Mouse (Mus musculus) heart, embryonic 11.5 days (tissue): ENCODE measurements around the gene Inka1. TPM values are rescaled to one million over a fixed set of nuclear protein-coding genes. Genes with fewer than 3 reads are reported as not detected.

Source experiments
- ATAC-seq: fragments of 200-750 bp; cut with Nextera tagmentation; replicated peaks from 2 replicates; pipeline ENCODE4 v1.8.0; 2017; ENCODE audit warnings: moderate library complexity; ENCODE audit not compliant: insufficient number of reproducible peaks, low FRiP score, low TSS enrichment
- H3K27ac ChIP-seq: fragments of 300-500 bp; sonication (generic); 2 replicates; pipeline ENCODE4 v1.5.1; 2014; ENCODE audit warnings: mild to moderate bottlenecking, low read depth, low read length
- H3K27me3 ChIP-seq: fragments of 300-500 bp; sonication (generic); 2 replicates; pipeline ENCODE4 v1.6.1; 2014; ENCODE audit warnings: mild to moderate bottlenecking, low read length, mixed read lengths; ENCODE audit not compliant: control insufficient read depth, insufficient read depth
- H3K36me3 ChIP-seq: fragments of 300-500 bp; sonication (generic); 2 replicates; pipeline ENCODE4 v1.6.1; 2014; ENCODE audit warnings: mild to moderate bottlenecking, low read length, moderate library complexity, mixed read lengths; ENCODE audit not compliant: control insufficient read depth, insufficient read depth
- H3K4me1 ChIP-seq: fragments of 300-500 bp; sonication (generic); 2 replicates; pipeline ENCODE4 v1.6.1; 2014; ENCODE audit warnings: low read length; ENCODE audit not compliant: control insufficient read depth, insufficient read depth
- H3K4me2 ChIP-seq: fragments of 300-500 bp; sonication (generic); 2 replicates; pipeline ENCODE4 v1.6.1; 2014; ENCODE audit warnings: mild to moderate bottlenecking, moderate library complexity
- H3K4me3 ChIP-seq: fragments of 300-500 bp; sonication (generic); 2 replicates; pipeline ENCODE4 v1.5.1; 2014; ENCODE audit warnings: low read depth, low read length
- H3K9ac ChIP-seq: fragments of 300-500 bp; sonication (generic); 2 replicates; pipeline ENCODE4 v1.6.1; 2014; ENCODE audit warnings: mild to moderate bottlenecking, low read depth, low read length, moderate library complexity
- H3K9me3 ChIP-seq: fragments of 300-500 bp; sonication (generic); replicated peaks from 2 replicates; pipeline ENCODE4 v1.6.1; 2016; ENCODE audit warnings: low read length; ENCODE audit not compliant: control insufficient read depth
- WGBS: fragments of 180-500 bp; shearing (Covaris S2); extraction: QIAGEN DNeasy Blood & Tissue Kit; methylation state at CpG from one replicate; pipeline ENCODE4 v1.1.7; 2014; ENCODE audit not compliant: insufficient replicate concordance; 5-methylcytosine and 5-hydroxymethylcytosine counted together
- polyA plus RNA-seq: library from polyadenylated mRNA; unstranded; fragments of >200 nt; fragmentation: Nextera tagmentation; extraction: Ambion mirVana; gene quantifications from 2 replicates; pipeline ENCODE4 v1.2.1, GENCODE M21; 2014

The Inka1 gene
- polyA plus RNA-seq, 1 experiment from 2014 or later = 66.6 TPM

DNA sequence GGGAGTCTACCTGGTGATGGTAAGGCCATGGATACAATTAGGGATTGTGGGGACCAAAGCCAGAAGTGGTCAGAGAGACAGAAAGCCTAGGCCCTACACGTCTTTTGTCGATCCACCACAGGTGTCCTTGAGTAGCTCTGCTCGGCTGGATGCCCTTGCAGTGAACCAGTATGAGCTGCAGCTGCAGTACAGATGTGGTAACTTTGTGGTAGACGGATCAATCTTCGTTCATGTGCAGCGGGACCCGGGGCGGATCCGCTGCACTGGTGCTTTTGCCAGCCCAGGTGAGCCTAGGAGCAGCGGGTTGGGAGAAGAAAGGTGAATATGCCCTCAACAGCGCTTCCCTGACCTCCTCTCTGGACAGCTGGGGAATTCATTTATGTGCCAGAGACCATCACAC is 7.3 kb upstream of the Inka1 start:
- Histone ChIP-seq H3K27me3 (no peaks in the 10 kb centered on the region), H3K27ac (no peak overlapping the region), H3K36me3 (no peaks in the 10 kb centered on the region), H3K4me1 (peaks cover 6% of the 10 kb centered on the region), H3K4me2 (no peak overlapping the region), H3K9ac (no peak overlapping the region), H3K4me3 (no peak overlapping the region), H3K9me3 (no peaks in the 10 kb centered on the region)
- WGBS = 84% methylated on average over 11 of the region's 11 CpGs
- ATAC-seq = no peak

DNA sequence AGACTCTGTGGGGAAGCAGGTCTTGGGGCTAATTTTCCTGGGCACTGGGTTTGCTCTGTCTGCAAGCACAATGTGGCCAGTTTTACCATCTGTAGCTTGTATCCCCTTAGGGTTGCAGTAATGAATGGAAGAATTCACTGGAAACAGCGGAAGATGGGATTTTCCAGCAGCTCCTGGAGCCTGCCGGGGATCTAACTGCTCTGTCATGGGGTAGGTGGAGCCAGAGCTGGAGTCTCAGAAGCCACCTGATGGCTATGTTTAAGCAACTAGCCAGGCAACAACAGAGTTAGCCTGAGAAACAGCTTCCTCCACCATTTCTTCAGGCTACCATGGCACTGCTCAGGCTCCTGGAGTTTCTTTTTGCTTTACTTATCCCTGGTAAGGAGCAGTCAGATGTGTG is 6.5 kb upstream of the Inka1 start, which contains the start of gene Cdhr4:
Gene Cdhr4, plus strand, starts transcription at position 301 of the 400 bp plus-strand sequence.
- H3K9me3 ChIP-seq = no peaks in the 10 kb centered on the region
- ATAC-seq = no peak
- no peak within 1 kb of the TSS for H3K9ac ChIP-seq
- WGBS = 54% methylated on average over 2 of the region's 2 CpGs
- H3K27ac ChIP-seq = no peak within 1 kb of the TSS
- H3K4me2 ChIP-seq = no peak within 1 kb of the TSS
- H3K36me3 ChIP-seq = no peaks in the 10 kb centered on the region
- H3K4me1 ChIP-seq = peaks cover 6% of the 10 kb centered on the region
- no peaks in the 10 kb centered on the region for H3K27me3 ChIP-seq
- H3K4me3 ChIP-seq = no peak within 1 kb of the TSS

DNA sequence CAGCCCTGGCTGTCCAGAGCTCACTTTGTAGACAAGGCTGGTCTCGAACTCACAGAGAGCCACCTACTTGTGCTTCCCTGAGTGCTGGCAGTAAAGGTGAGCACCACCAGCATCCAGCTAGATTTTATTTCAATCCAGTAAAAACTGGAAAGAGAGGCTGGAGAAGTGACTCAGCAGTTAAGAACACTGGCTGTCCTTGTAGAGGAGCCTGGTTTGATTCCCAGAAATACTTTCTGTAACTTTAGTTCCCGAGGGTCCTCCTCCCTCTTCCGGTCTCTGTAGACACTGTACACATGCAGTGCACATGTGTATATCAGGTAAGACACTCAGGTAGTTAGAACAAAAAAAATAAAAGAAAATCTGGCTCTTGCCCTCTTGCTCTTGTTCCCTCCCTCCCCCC is 2.3 kb upstream of the Inka1 start:
- no peaks in the 10 kb centered on the region for H3K36me3 ChIP-seq
- no peaks in the 10 kb centered on the region for H3K27me3 ChIP-seq
- no peak for ATAC-seq
- no peak overlapping the region for H3K27ac ChIP-seq
- H3K4me2 ChIP-seq = no peak overlapping the region
- WGBS = 67% methylated on average over 3 of the region's 3 CpGs
- H3K9me3 ChIP-seq = no peaks in the 10 kb centered on the region
- H3K4me1 ChIP-seq = peaks cover 27% of the 10 kb centered on the region
- H3K9ac ChIP-seq = no peak overlapping the region
- H3K4me3 ChIP-seq = no peak overlapping the region

DNA sequence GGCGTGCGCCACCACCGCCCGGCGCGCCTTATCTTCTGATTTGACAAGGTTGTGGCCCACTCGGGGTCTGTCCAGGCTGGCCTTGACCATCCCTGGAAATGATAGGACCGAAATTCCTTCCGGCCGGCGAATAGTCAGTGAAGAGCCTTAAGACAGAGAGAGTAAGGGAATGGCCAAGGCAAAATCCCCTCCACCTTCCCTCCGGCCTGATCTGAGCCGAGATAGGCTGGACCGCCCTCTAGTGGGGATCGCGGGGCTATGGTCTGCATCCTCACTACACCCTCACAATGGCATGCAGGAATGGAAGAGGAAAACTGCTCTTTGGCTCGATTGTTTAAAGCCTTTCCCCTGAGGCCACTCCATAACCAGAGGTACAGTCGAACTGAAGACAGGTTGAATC is 697 bp upstream of the Inka1 start:
- H3K27me3 ChIP-seq = no peaks in the 10 kb centered on the region
- 0 out of 2 replicates have a peak, but pooled peaks have one; percentile 3 for ATAC-seq
- H3K27ac ChIP-seq = peak overlapping the region; percentile 100; the same call in 1 of the 2 replicates
- no peaks in the 10 kb centered on the region for H3K9me3 ChIP-seq
- 4% methylated on average over 18 of the region's 18 CpGs for WGBS
- no peaks in the 10 kb centered on the region for H3K36me3 ChIP-seq
- peak overlapping the region; percentile 59 for H3K4me3 ChIP-seq
- peaks cover 43% of the 10 kb centered on the region for H3K4me1 ChIP-seq
- H3K9ac ChIP-seq = no peak overlapping the region
- peak overlapping the region; percentile 67 for H3K4me2 ChIP-seq

DNA sequence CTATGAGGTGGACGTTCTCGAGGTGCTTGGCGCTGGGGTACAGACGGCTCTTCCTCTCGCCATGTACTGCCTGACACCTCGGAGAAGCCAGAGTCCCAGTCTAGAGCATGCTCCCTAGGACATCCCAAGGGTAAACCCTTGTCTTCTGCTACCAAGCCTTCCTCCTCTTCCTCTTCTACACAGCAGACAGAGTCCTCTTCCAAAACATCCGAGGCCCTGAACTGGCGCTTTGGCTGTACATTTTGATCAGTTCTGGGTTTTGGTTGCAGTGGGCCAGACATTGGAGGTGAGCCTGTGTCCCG is 974 bp downstream of the Inka1 start:
- H3K27me3 ChIP-seq = no peaks in the 10 kb centered on the region
- peaks cover 60% of the 10 kb centered on the region for H3K4me1 ChIP-seq
- no peaks in the 10 kb centered on the region for H3K9me3 ChIP-seq
- H3K4me2 ChIP-seq = peak overlapping the region; percentile 67
- WGBS = 40% methylated on average over 9 of the region's 9 CpGs
- peak overlapping the region; percentile 100 for H3K27ac ChIP-seq
- H3K36me3 ChIP-seq = peaks cover 4% of the 10 kb centered on the region; the same call in 1 of the 2 replicates
- no peak for ATAC-seq
- peak overlapping the region; percentile 86 for H3K9ac ChIP-seq
- H3K4me3 ChIP-seq = peak overlapping the region; percentile 59

DNA sequence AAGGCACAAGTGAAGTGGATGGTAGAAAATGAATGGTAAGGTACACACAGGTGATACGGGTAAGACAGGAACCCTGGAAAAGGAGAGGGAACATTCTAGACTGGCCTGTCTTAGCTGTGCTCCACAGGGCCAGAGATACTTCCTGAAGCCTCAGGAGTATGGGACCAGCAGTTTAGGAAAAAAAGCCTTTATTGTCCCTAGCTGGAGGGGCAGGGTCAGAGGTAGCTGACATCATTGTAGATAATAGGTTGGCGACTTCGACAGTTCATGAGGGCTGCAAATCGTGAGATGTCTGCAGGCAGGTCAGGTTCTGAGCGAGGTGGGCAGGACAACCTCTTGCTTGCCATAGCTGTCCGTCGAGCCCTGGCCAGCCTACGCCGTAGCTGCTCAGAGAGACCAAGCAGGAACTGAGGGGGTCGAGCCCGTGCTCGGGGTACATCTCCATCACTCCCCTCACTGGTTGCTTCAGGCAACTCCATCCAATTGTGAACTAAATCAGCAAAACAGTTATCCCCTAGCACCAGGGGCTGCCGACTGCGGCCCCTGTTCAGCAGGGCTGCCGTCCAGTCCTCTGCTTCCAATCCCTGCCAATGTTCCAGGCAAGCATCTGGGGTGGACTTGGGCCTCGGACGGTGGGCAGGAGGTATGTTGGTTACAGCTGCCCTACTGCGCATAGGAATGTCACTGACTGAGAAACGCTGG is 1.5 kb downstream of the Inka1 start:
- 45% methylated on average over 19 of the region's 19 CpGs for WGBS
- H3K4me3 ChIP-seq = peak overlapping the region; percentile 59
- no peak for ATAC-seq

DNA sequence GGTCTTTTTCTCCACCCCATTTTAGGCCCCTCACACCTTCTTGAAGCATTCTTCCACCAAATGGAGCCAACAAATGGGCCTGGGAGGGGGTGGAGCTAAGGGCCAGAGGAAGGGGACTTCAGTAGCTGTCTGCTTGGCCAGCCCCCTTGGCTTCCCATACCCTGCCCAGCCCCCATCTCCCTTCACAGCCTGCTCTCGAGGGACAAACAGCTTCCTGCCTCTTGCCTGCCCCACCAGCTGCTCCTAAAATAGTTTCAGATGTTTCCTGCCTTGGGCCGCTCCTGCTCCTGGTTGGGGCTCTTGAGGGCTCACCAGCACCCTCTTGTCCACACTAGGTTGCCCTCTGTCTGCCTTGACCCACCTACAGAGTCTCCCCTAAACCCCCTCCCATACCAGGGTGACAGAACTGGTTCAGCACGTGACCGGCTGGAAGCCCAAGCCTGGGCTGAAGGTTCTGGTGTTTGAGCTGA is 2.2 kb downstream of the Inka1 start:
- Histone ChIP-seq H3K4me3 (peak overlapping the region; percentile 59), H3K4me1 (peaks cover 63% of the 10 kb centered on the region), H3K9ac (peak overlapping the region; percentile 86), H3K27me3 (no peaks in the 10 kb centered on the region), H3K36me3 (peaks cover 7% of the 10 kb centered on the region; the same call in 1 of the 2 replicates), H3K4me2 (peak overlapping the region; percentile 67), H3K27ac (peak overlapping the region; percentile 100), H3K9me3 (no peaks in the 10 kb centered on the region)
- 2% methylated on average over 4 of the region's 4 CpGs for WGBS
- peak; percentile 59 for ATAC-seq

More for the DNA sequence above, 1.5 kb downstream of the Inka1 start:
- H3K9me3 ChIP-seq = no peaks in the 10 kb centered on the region
- H3K36me3 ChIP-seq = peaks cover 7% of the 10 kb centered on the region; the same call in 1 of the 2 replicates
- peak overlapping the region; percentile 67 for H3K4me2 ChIP-seq
- H3K9ac ChIP-seq = peak overlapping the region; percentile 86
- H3K27me3 ChIP-seq = no peaks in the 10 kb centered on the region
- peaks cover 63% of the 10 kb centered on the region for H3K4me1 ChIP-seq
- H3K27ac ChIP-seq = peak overlapping the region; percentile 100

DNA sequence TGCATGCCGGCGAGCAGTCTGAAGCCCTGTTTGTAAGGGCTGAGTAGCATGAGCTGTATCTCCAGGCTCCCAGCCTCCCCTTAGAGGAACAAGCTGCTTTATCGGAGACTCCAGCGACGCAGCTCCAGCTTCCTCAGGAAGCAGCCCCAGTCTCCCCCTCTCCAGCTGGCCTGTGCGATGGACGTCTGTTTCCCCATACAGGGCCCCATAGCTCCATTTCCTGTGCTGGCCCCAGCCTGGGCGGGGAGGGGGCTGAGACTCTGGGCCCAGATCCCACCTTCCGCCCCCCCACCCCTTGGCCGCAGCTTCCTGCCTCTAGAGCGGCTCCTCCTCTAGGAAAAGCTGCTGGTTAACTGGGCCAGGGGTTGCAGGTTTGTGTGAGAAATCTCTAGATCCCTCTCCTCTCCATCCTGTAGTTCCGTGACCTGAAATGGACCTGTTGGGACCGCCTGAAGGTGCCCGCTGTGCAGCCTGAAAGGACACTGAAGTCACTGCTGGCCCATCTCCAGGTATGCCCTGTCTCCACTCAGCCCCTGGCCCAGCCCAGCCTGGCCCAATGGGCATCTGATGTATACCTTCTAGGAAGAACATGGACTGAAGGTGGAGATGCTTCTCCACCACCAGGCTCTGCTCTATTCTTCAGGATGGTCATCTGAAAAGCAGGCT is 2.9 kb downstream of the Inka1 start, which contains the start of gene Gm20661:
Gene Gm20661, plus strand, starts transcription at position 378 of the 666 bp plus-strand sequence.
- H3K4me2 ChIP-seq = peak within 1 kb of the TSS; percentile 67
- WGBS = 13% methylated on average over 14 of the region's 14 CpGs
- peak within 1 kb of the TSS; percentile 100 for H3K27ac ChIP-seq
- peak; percentile 79 for ATAC-seq
- peak within 1 kb of the TSS; percentile 59 for H3K4me3 ChIP-seq
- H3K9ac ChIP-seq = peak within 1 kb of the TSS; percentile 86
- peaks cover 67% of the 10 kb centered on the region for H3K4me1 ChIP-seq
- H3K27me3 ChIP-seq = no peaks in the 10 kb centered on the region
- H3K9me3 ChIP-seq = no peaks in the 10 kb centered on the region
- H3K36me3 ChIP-seq = peaks cover 7% of the 10 kb centered on the region; the same call in 1 of the 2 replicates
